Comparison of ENCODE assay signal across 26 mouse cellular contexts in genomic region chr10:85496358-85496757, GRCm38 (mm10).
A peak's percentile ranks its signal among the peaks of the same experiment; 100 is the strongest.
DNase-seq lines count a peak whose midpoint lies in the region; ATAC-seq and TF ChIP-seq lines count a peak whose summit lies in the region.
"Had no signal": no experiment of that assay in that cellular context is flagged by ENCODE, and none has a peak within 500 bp of the region (broad histone marks: within the 10 kb centered on the region; RNA-seq: fewer than 3 reads in every experiment).

No protein-coding gene starts in this region.

- ATAC-seq in kidney, embryonic 15.5 days (replicated peaks; ENCODE audit: low FRiP score) = peak; percentile 27; the same call in 1 of the 2 replicates
- ATAC-seq in kidney, postnatal 0 days (replicated peaks; ENCODE audit: low FRiP score, low read depth) = 0 out of 2 replicates have a peak, but pooled peaks have one; percentile 31
- no peak for ATAC-seq in limb, embryonic 12.5 days (ENCODE audit: insufficient number of reproducible peaks, insufficient read depth, low FRiP score, low TSS enrichment, low read depth)
- ATAC-seq: forebrain, embryonic 14.5 days; forebrain, embryonic 16.5 days; Patski had no signal

- H3K4me3 ChIP-seq in kidney, embryonic 15.5 days (replicated peaks) = no peak overlapping the region
- no peak overlapping the region for H3K4me3 ChIP-seq in kidney, adult 2 months (ENCODE audit: insufficient read depth, low read depth, low read length)
- no peak overlapping the region for H3K4me3 ChIP-seq in kidney, postnatal 0 days (replicated peaks; ENCODE audit: low read depth, low read length)
- H3K4me3 ChIP-seq in limb, embryonic 12.5 days (replicated peaks) = no peak overlapping the region
- H3K4me3 ChIP-seq: embryonic facial prominence, embryonic 13.5 days; embryonic facial prominence, embryonic 15.5 days; erythroblast, embryonic 14.5 days; forebrain, embryonic 10.5 days; forebrain, embryonic 12.5 days had no signal

- H3K27ac ChIP-seq in kidney, embryonic 15.5 days = peak overlapping the region; percentile 45; the same call in 1 of the 2 replicates
- no peak overlapping the region for H3K27ac ChIP-seq in kidney, adult 2 months (ENCODE audit: insufficient read depth, low read depth, low read length)
- H3K27ac ChIP-seq in kidney, postnatal 0 days = no peak overlapping the region
- peak overlapping the region; percentile 62; the same call in 1 of the 2 replicates for H3K27ac ChIP-seq in limb, embryonic 12.5 days
- H3K27ac ChIP-seq: embryonic facial prominence, embryonic 13.5 days; embryonic facial prominence, embryonic 15.5 days; forebrain, embryonic 10.5 days; forebrain, embryonic 12.5 days had no signal

- no peaks in the 10 kb centered on the region for H3K9me3 ChIP-seq in kidney, embryonic 15.5 days (replicated peaks)
- no peaks in the 10 kb centered on the region for H3K9me3 ChIP-seq in kidney, postnatal 0 days (replicated peaks; ENCODE audit: low read length)
- no peaks in the 10 kb centered on the region for H3K9me3 ChIP-seq in limb, embryonic 12.5 days
- H3K9me3 ChIP-seq: embryonic facial prominence, embryonic 13.5 days; embryonic facial prominence, embryonic 15.5 days; forebrain, embryonic 10.5 days; forebrain, embryonic 12.5 days had no signal

- TF ChIP-seq CTCF in kidney, adult 2 months (conservative IDR thresholded peaks at IDR 0.05; ENCODE audit: insufficient read depth, insufficient read length, low read depth, low read length) = no peak
- no peak for TF ChIP-seq CTCF in kidney, postnatal 0 days (IDR thresholded peaks at IDR 0.05; ENCODE audit: low read depth)

- 31% methylated on average over 8 of the region's 8 CpGs for WGBS in kidney, embryonic 15.5 days
- 36% methylated on average over 8 of the region's 8 CpGs for WGBS in kidney, adult 2 months
- 23% methylated on average over 8 of the region's 8 CpGs for WGBS in kidney, postnatal 0 days
- 53% methylated on average over 8 of the region's 8 CpGs for WGBS in limb, embryonic 12.5 days

- no peak overlapping the region for H3K9ac ChIP-seq in kidney, embryonic 15.5 days
- H3K9ac ChIP-seq in kidney, postnatal 0 days (ENCODE audit: low read depth, low read length) = no peak overlapping the region
- H3K9ac ChIP-seq in limb, embryonic 12.5 days (replicated peaks) = no peak overlapping the region
- H3K9ac ChIP-seq: embryonic facial prominence, embryonic 13.5 days; embryonic facial prominence, embryonic 15.5 days; forebrain, embryonic 12.5 days had no signal

- no peak overlapping the region for H3K4me2 ChIP-seq in kidney, embryonic 15.5 days
- H3K4me2 ChIP-seq in kidney, postnatal 0 days (ENCODE audit: low read length) = no peak overlapping the region
- no peak overlapping the region for H3K4me2 ChIP-seq in limb, embryonic 12.5 days
- H3K4me2 ChIP-seq: embryonic facial prominence, embryonic 13.5 days; embryonic facial prominence, embryonic 15.5 days; forebrain, embryonic 12.5 days had no signal

- peaks cover 20% of the 10 kb centered on the region for H3K4me1 ChIP-seq in kidney, embryonic 15.5 days
- H3K4me1 ChIP-seq in kidney, adult 2 months (ENCODE audit: control insufficient read depth, insufficient read depth, low read length) = no peaks in the 10 kb centered on the region
- H3K4me1 ChIP-seq in kidney, postnatal 0 days (replicated peaks; ENCODE audit: insufficient read depth, low read length) = no peaks in the 10 kb centered on the region
- H3K4me1 ChIP-seq in limb, embryonic 12.5 days (replicated peaks) = peaks cover 48% of the 10 kb centered on the region
- H3K4me1 ChIP-seq: forebrain, embryonic 12.5 days had no signal

- peaks cover 4% of the 10 kb centered on the region; the same call in 1 of the 2 replicates for H3K27me3 ChIP-seq in kidney, embryonic 15.5 days
- H3K27me3 ChIP-seq in kidney, adult 2 months (replicated peaks; ENCODE audit: control insufficient read depth, insufficient read depth, low read length) = no peaks in the 10 kb centered on the region
- H3K27me3 ChIP-seq in kidney, postnatal 0 days (ENCODE audit: insufficient read depth, low read length) = no peaks in the 10 kb centered on the region
- peaks cover 3% of the 10 kb centered on the region; the same call in 1 of the 2 replicates for H3K27me3 ChIP-seq in limb, embryonic 12.5 days
- H3K27me3 ChIP-seq: embryonic facial prominence, embryonic 13.5 days; embryonic facial prominence, embryonic 15.5 days; forebrain, embryonic 12.5 days; Patski had no signal

- no peak for TF ChIP-seq POLR2A in kidney, adult 2 months (IDR thresholded peaks at IDR 0.05; ENCODE audit: low read depth, low read length)

- DNase-seq in kidney, adult 2 months = no peak
- peak; percentile 77 for DNase-seq in kidney, postnatal 0 days (ENCODE audit: low spot score)
- DNase-seq in kidney, postnatal 4 days = no peak
- peak; percentile 54 for DNase-seq in R1 (ENCODE audit: low read depth, low spot score)
- no peak for DNase-seq in lung, postnatal 4 days
- no peak for DNase-seq in left cerebral cortex, adult 8-10 months (ENCODE audit: low spot score in 2 of 2)
- DNase-seq: adrenal gland, adult 2 months; adrenal gland, postnatal 10 days; adrenal gland, postnatal 25 days; cerebellum, adult 11 months; cerebellum, adult 18-20 months; cerebellum, adult 8-10 months; cerebellum, adult 9-11 months; cerebellum, postnatal 14 days; cerebellum, postnatal 36 days; embryo, embryonic 11 days had no signal

- no peaks in the 10 kb centered on the region for H3K36me3 ChIP-seq in kidney, embryonic 15.5 days
- no peaks in the 10 kb centered on the region for H3K36me3 ChIP-seq in kidney, adult 2 months (ENCODE audit: control insufficient read depth, insufficient read depth, low read length)
- H3K36me3 ChIP-seq in kidney, postnatal 0 days (ENCODE audit: insufficient read depth, low read length) = no peaks in the 10 kb centered on the region
- H3K36me3 ChIP-seq in limb, embryonic 12.5 days = no peaks in the 10 kb centered on the region
- H3K36me3 ChIP-seq: embryonic facial prominence, embryonic 13.5 days; embryonic facial prominence, embryonic 15.5 days; forebrain, embryonic 10.5 days; forebrain, embryonic 12.5 days had no signal

Comparison
In these comparisons a context has a peak if more than half of its experiments do, and no peak if none do; other contexts are left out.
1. H3K27ac ChIP-seq: peak in kidney, embryonic 15.5 days (single experiment) and limb, embryonic 12.5 days (single experiment); none in kidney, adult 2 months (single experiment) and kidney, postnatal 0 days (single experiment).
2. DNase-seq: peak in kidney, postnatal 0 days (single experiment) and R1 (single experiment); none in kidney, adult 2 months (single experiment), kidney, postnatal 4 days (0 of 2), lung, postnatal 4 days (0 of 2) and left cerebral cortex, adult 8-10 months (0 of 2).